Mouse (Mus musculus): ENCODE results near the gene Hira. TPM values are rescaled to one million over a fixed set of nuclear protein-coding genes. Genes with fewer than 3 reads are reported as not detected.

Hira gene
- polyA plus RNA-seq (2012; rRNA removed) = 51.6 and 55.1 TPM in 2 replicates

- WGBS = 1% methylated on average over 93 of the region's 93 CpGs
- peak; percentile 98 for DNase-seq
- Histone ChIP-seq H3K27me3 (replicated peaks; ENCODE audit: control insufficient read depth, insufficient read depth, low read length) (no peaks in the 10 kb centered on the region), H3K27ac (ENCODE audit: insufficient read depth, low read depth, low read length) (peak within 1 kb of the TSS; percentile 84), H3K36me3 (ENCODE audit: control insufficient read depth, insufficient read depth, low read length) (peaks cover 2% of the 10 kb centered on the region), H3K4me3 (ENCODE audit: insufficient read depth, low read depth, low read length) (peak within 1 kb of the TSS; percentile 68), H3K4me1 (ENCODE audit: control insufficient read depth, insufficient read depth, low read length) (no peaks in the 10 kb centered on the region; the same call in 1 of the 2 replicates)
- TF ChIP-seq CTCF (conservative IDR thresholded peaks at IDR 0.05; ENCODE audit: insufficient read depth, insufficient read length, low read depth, low read length) = no peak
- TF ChIP-seq POLR2A (IDR thresholded peaks at IDR 0.05; ENCODE audit: low read depth, low read length) = peak; percentile 52
These were observed at the start of gene Hira, which contains the start of gene Mrpl40 for GRCm38 (mm10) chr16:18876442-18877308. Gene Hira, plus strand, starts transcription at chr16:18877037. Gene Mrpl40, minus strand, starts transcription at chr16:18876862.

- DNase-seq = no peak
- Histone ChIP-seq H3K27me3 (replicated peaks; ENCODE audit: control insufficient read depth, insufficient read depth, low read length) (no peaks in the 10 kb centered on the region), H3K27ac (ENCODE audit: insufficient read depth, low read depth, low read length) (no peak overlapping the region), H3K4me1 (ENCODE audit: control insufficient read depth, insufficient read depth, low read length) (no peaks in the 10 kb centered on the region), H3K4me3 (ENCODE audit: insufficient read depth, low read depth, low read length) (no peak overlapping the region), H3K36me3 (ENCODE audit: control insufficient read depth, insufficient read depth, low read length) (peaks cover 12% of the 10 kb centered on the region)
- WGBS = 67% methylated on average over 3 of the region's 3 CpGs
- TF ChIP-seq POLR2A (IDR thresholded peaks at IDR 0.05; ENCODE audit: low read depth, low read length) (no peak), CTCF (conservative IDR thresholded peaks at IDR 0.05; ENCODE audit: insufficient read depth, insufficient read length, low read depth, low read length) (no peak)
These were observed 48.2 kb upstream of the Hira start for GRCm38 (mm10) chr16:18828630-18829029.

GRCm38 (mm10) chr16:18829102-18829501 lies 47.7 kb upstream of the Hira start:
- DNase-seq = no peak
- Histone ChIP-seq H3K27me3 (replicated peaks; ENCODE audit: control insufficient read depth, insufficient read depth, low read length) (no peaks in the 10 kb centered on the region), H3K4me1 (ENCODE audit: control insufficient read depth, insufficient read depth, low read length) (no peaks in the 10 kb centered on the region), H3K4me3 (ENCODE audit: insufficient read depth, low read depth, low read length) (no peak overlapping the region), H3K27ac (ENCODE audit: insufficient read depth, low read depth, low read length) (no peak overlapping the region), H3K36me3 (ENCODE audit: control insufficient read depth, insufficient read depth, low read length) (peaks cover 12% of the 10 kb centered on the region)
- TF ChIP-seq CTCF (conservative IDR thresholded peaks at IDR 0.05; ENCODE audit: insufficient read depth, insufficient read length, low read depth, low read length) (no peak), POLR2A (IDR thresholded peaks at IDR 0.05; ENCODE audit: low read depth, low read length) (no peak)
- WGBS = 54% methylated on average over 6 of the region's 6 CpGs

GRCm38 (mm10) chr16:18833486-18833885 lies 43.4 kb upstream of the Hira start:
- no peak for DNase-seq
- Histone ChIP-seq H3K36me3 (ENCODE audit: control insufficient read depth, insufficient read depth, low read length) (peaks cover 2% of the 10 kb centered on the region; the same call in 1 of the 2 replicates), H3K27ac (ENCODE audit: insufficient read depth, low read depth, low read length) (no peak overlapping the region), H3K4me1 (ENCODE audit: control insufficient read depth, insufficient read depth, low read length) (peaks cover 3% of the 10 kb centered on the region; the same call in 1 of the 2 replicates), H3K27me3 (replicated peaks; ENCODE audit: control insufficient read depth, insufficient read depth, low read length) (no peaks in the 10 kb centered on the region), H3K4me3 (ENCODE audit: insufficient read depth, low read depth, low read length) (no peak overlapping the region)
- WGBS = 70% methylated on average over 2 of the region's 2 CpGs
- TF ChIP-seq CTCF (conservative IDR thresholded peaks at IDR 0.05; ENCODE audit: insufficient read depth, insufficient read length, low read depth, low read length) (no peak), POLR2A (IDR thresholded peaks at IDR 0.05; ENCODE audit: low read depth, low read length) (no peak)

GRCm38 (mm10) chr16:18836073-18836467 lies 40.8 kb upstream of the Hira start:
- DNase-seq = no peak
- Histone ChIP-seq H3K27me3 (replicated peaks; ENCODE audit: control insufficient read depth, insufficient read depth, low read length) (no peaks in the 10 kb centered on the region), H3K36me3 (ENCODE audit: control insufficient read depth, insufficient read depth, low read length) (peaks cover 1% of the 10 kb centered on the region; the same call in 1 of the 2 replicates), H3K4me1 (ENCODE audit: control insufficient read depth, insufficient read depth, low read length) (peaks cover 3% of the 10 kb centered on the region; the same call in 1 of the 2 replicates), H3K27ac (ENCODE audit: insufficient read depth, low read depth, low read length) (no peak overlapping the region), H3K4me3 (ENCODE audit: insufficient read depth, low read depth, low read length) (0 out of 2 replicates have a peak overlapping the region, but pooled peaks have one; percentile 10)
- WGBS = 28% methylated on average over 3 of the region's 3 CpGs
- TF ChIP-seq CTCF (conservative IDR thresholded peaks at IDR 0.05; ENCODE audit: insufficient read depth, insufficient read length, low read depth, low read length) = no peak
- TF ChIP-seq POLR2A (IDR thresholded peaks at IDR 0.05; ENCODE audit: low read depth, low read length) = no peak

GRCm38 (mm10) chr16:18836468-18837208 lies 40.2 kb upstream of the Hira start, which contains the start of the genes 2510002D24Rik and Gm28539:
Gene 2510002D24Rik, plus strand, starts transcription at chr16:18836578.
Gene Gm28539, plus strand, starts transcription at chr16:18836584.
- Histone ChIP-seq H3K27ac (ENCODE audit: insufficient read depth, low read depth, low read length) (peak within 1 kb of the TSS; percentile 63; the same call in 1 of the 2 replicates), H3K27me3 (replicated peaks; ENCODE audit: control insufficient read depth, insufficient read depth, low read length) (no peaks in the 10 kb centered on the region), H3K36me3 (ENCODE audit: control insufficient read depth, insufficient read depth, low read length) (no peaks in the 10 kb centered on the region; the same call in 1 of the 2 replicates), H3K4me1 (ENCODE audit: control insufficient read depth, insufficient read depth, low read length) (peaks cover 3% of the 10 kb centered on the region; the same call in 1 of the 2 replicates), H3K4me3 (ENCODE audit: insufficient read depth, low read depth, low read length) (peak within 1 kb of the TSS; percentile 90)
- WGBS = 1% methylated on average over 46 of the region's 46 CpGs
- DNase-seq = peak; percentile 99
- TF ChIP-seq CTCF (conservative IDR thresholded peaks at IDR 0.05; ENCODE audit: insufficient read depth, insufficient read length, low read depth, low read length) (no peak), POLR2A (IDR thresholded peaks at IDR 0.05; ENCODE audit: low read depth, low read length) (peak; percentile 84)
